Comparison of ENCODE assay signal across 24 mouse cellular contexts in the genomic region with DNA sequence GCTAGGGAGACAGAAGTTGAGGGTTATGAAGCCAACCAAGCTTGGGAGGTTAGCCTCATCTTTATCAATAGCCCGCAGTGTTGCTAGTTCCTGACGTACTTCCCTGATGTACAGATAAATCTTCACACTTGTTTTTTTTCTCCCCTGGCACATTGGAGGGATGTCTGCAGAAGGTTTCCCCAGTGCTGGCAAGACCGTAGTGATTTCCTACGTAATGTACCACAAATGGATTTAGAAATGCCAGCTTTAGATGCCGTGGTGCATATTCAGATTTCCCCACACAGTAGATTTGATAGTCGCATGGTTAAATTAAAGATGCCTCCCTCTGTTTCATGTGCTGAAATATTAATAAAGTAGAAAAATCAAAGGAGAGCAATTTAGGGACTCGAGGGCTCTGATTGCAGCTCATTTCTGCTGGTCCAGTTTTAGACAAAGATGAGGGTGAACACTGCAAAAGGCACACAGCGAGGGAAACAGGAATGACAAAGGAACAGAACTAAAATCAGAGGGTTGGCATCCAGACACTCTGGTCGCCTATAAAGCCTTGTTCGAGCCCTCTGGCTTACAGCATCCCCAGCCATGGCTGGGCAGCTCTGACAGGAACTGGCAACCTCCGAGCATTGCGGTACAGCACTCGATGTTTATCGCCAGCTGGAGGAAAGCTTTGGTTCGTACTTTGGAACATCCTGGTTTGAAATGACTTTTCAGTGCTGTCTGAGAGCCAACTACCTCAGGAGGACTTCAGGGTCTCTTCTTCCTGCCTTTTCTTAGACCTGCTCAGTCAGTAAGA.
DNase-seq lines count a peak whose midpoint lies in the region; TF ChIP-seq lines count a peak whose summit lies in the region.
"Had no signal": no experiment of that assay in that cellular context is flagged by ENCODE, and none has a peak within 500 bp of the region (broad histone marks: within the 10 kb centered on the region; RNA-seq: fewer than 3 reads in every experiment).

No protein-coding gene starts in this region.

- H3K4me3 ChIP-seq in gastrocnemius, adult 2 months = no peak overlapping the region
- no peak overlapping the region for H3K4me3 ChIP-seq in left cerebral cortex, adult 2 months
- H3K4me3 ChIP-seq: embryonic facial prominence, embryonic 10.5 days; embryonic facial prominence, embryonic 15.5 days; forebrain, embryonic 12.5 days; kidney, embryonic 15.5 days; liver, embryonic 15.5 days; midbrain, embryonic 15.5 days had no signal

- no peak overlapping the region for H3K27ac ChIP-seq in gastrocnemius, adult 2 months
- H3K27ac ChIP-seq in left cerebral cortex, adult 2 months = peak overlapping the region; percentile 66
- H3K27ac ChIP-seq: embryonic facial prominence, embryonic 10.5 days; embryonic facial prominence, embryonic 15.5 days; forebrain, embryonic 12.5 days; kidney, embryonic 15.5 days; liver, embryonic 15.5 days; midbrain, embryonic 15.5 days; stomach, postnatal 0 days had no signal

- no peak for TF ChIP-seq CTCF in gastrocnemius, adult 2 months (IDR thresholded peaks at IDR 0.05)
- no peak for TF ChIP-seq CTCF in left cerebral cortex, adult 2 months (IDR thresholded peaks at IDR 0.05)

- DNase-seq in gastrocnemius, adult 2 months = peak; percentile 25
- no peak for DNase-seq in gastrocnemius, postnatal 25 days
- no peak for DNase-seq in left cerebral cortex, adult 2 months (ENCODE audit: extremely low spot score in 1 of 2, low spot score in 2 of 2)
- no peak for DNase-seq in left cerebral cortex, adult 8-10 months (ENCODE audit: low spot score in 2 of 2)
- peak; percentile 61 for DNase-seq in brain, adult 2 months (ENCODE audit: low read depth, low spot score)
- peak; percentile 2 for DNase-seq in skeletal muscle tissue, adult 2 months (ENCODE audit: low read depth, low spot score)
- no peak for DNase-seq in ovary, adult 18-20 months (ENCODE audit: low spot score)
- DNase-seq: adrenal gland, postnatal 14 days; cerebellum, adult 18-20 months; cerebellum, postnatal 14 days; kidney, adult 18-20 months; kidney, postnatal 25 days; liver; lung, embryonic 14.5 days; lung, postnatal 14 days; thymus, adult 2 months; thymus, postnatal 4 days had no signal

- intact Hi-C loops in gastrocnemius, adult 2 months (cut with DNase I) = no loop called here
- intact Hi-C loops in left cerebral cortex, adult 2 months (cut with DNase I) = loop anchor here (1.0 kb wide), 1 partner anchor 33 kb away; no protein-coding TSS in a partner anchor

Comparison
In these comparisons a context has a peak if more than half of its experiments do, and no peak if none do; other contexts are left out.
1. DNase-seq: peak in gastrocnemius, adult 2 months (single experiment), brain, adult 2 months (single experiment) and skeletal muscle tissue, adult 2 months (single experiment); none in gastrocnemius, postnatal 25 days (single experiment), left cerebral cortex, adult 2 months (0 of 2), left cerebral cortex, adult 8-10 months (0 of 2) and ovary, adult 18-20 months (single experiment).